ENCODE assay signal across 10 mouse cellular contexts in the genomic region with DNA sequence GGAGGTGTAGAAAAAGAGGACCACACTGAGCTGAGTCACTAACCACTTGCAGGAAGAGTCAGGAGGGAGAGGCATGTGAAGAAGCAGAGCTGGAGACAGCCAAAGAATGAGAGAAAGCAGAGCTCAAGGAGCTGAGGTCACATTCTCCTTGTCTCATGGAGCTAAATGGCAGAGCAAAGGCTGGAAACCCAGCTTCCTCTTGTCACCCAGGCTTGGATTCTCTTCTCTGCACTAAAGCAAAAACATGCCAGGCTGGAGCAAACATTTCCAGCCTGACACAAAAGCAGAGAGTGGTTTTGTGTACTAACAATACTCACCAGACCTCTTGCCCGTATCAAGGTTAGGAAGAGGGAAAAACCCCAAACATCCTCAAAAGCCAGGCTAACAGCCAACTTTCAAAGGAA.
DNase-seq lines count a peak whose midpoint lies in the region; TF ChIP-seq lines count a peak whose summit lies in the region.
"Had no signal": no experiment of that assay in that cellular context is flagged by ENCODE, and none has a peak within 500 bp of the region (broad histone marks: within the 10 kb centered on the region; RNA-seq: fewer than 3 reads in every experiment).

No protein-coding gene starts in this region.

- DNase-seq in 416B (ENCODE audit: low read depth), result peak; percentile 69
- DNase-seq in heart, postnatal 4 days, result peak; percentile 7
- peak; percentile 16 for DNase-seq in lung, adult 2 months
- DNase-seq in frontal cortex, adult 2 months (ENCODE audit: extremely low spot score in 1 of 2, low spot score in 1 of 2), result no peak
- no peak for DNase-seq in frontal cortex, postnatal 10 days (ENCODE audit: low spot score in 2 of 2)
- no peak for DNase-seq in adrenal gland, adult 8-10 months
- DNase-seq: right cerebral cortex, adult 18-20 months had no signal

- TF ChIP-seq POLR2A in lung, adult 2 months (IDR thresholded peaks at IDR 0.05; ENCODE audit: borderline replicate concordance, extremely low read depth, low read depth, low read length), result no peak

- 38% methylated on average over 1 of the region's 1 CpGs for WGBS in lung, adult 2 months

- TF ChIP-seq CTCF in lung, adult 2 months (IDR thresholded peaks at IDR 0.05; ENCODE audit: insufficient read depth, low read length), result no peak

- peaks cover 8% of the 10 kb centered on the region for H3K4me1 ChIP-seq in brown adipose tissue, adult 24 weeks (ENCODE audit: control insufficient read depth, insufficient read depth, insufficient read length, low read length)
- peaks cover 2% of the 10 kb centered on the region for H3K4me1 ChIP-seq in lung, adult 2 months (ENCODE audit: control insufficient read depth, insufficient read depth, low read length)
- H3K4me1 ChIP-seq: embryonic facial prominence, embryonic 12.5 days; hindbrain, embryonic 13.5 days had no signal

- peak overlapping the region; percentile 55 for H3K27ac ChIP-seq in brown adipose tissue, adult 24 weeks (replicated peaks; ENCODE audit: low read depth, low read length)
- H3K27ac ChIP-seq: embryonic facial prominence, embryonic 12.5 days; hindbrain, embryonic 13.5 days had no signal

- no peak overlapping the region for H3K4me3 ChIP-seq in brown adipose tissue, adult 24 weeks (ENCODE audit: insufficient read depth, low read depth, low read length)
- no peak overlapping the region for H3K4me3 ChIP-seq in lung, adult 2 months (replicated peaks; ENCODE audit: extremely low read depth, low read depth, low read length)
- H3K4me3 ChIP-seq: embryonic facial prominence, embryonic 12.5 days; hindbrain, embryonic 13.5 days had no signal

Comparison
In these comparisons a context has a peak if more than half of its experiments do, and no peak if none do; other contexts are left out.
1. DNase-seq: peak in 416B (single experiment), heart, postnatal 4 days (single experiment) and lung, adult 2 months (single experiment); none in frontal cortex, adult 2 months (0 of 2), frontal cortex, postnatal 10 days (0 of 2) and adrenal gland, adult 8-10 months (single experiment).